Mouse (Mus musculus) brain, embryonic 14.5 days (tissue): ENCODE measurements around the gene Gm45808.

Experiments
- CTCF ChIP-seq: fragments of 200-500 bp; IDR thresholded peaks from 2 replicates; pipeline ENCODE4 v1.5.1; 2012; ENCODE audit warnings: inconsistent platforms, mild to moderate bottlenecking, moderate library complexity, borderline replicate concordance; ENCODE audit not compliant: insufficient read depth, insufficient read length; ENCODE audit errors: extremely low read depth
- POLR2A ChIP-seq: fragments of 200-500 bp; IDR thresholded peaks from 2 replicates; pipeline ENCODE4 v1.6.1; 2012; ENCODE audit warnings: mild to moderate bottlenecking, inconsistent platforms, borderline replicate concordance; ENCODE audit not compliant: poor library complexity, insufficient read depth, insufficient read length, severe bottlenecking; ENCODE audit errors: extremely low read depth

- TF ChIP-seq CTCF (no peak), POLR2A (no peak)
Measured at GRCm38 (mm10) chr7:45522194-45522752, 35.7 kb upstream of the Gm45808 start.
